ENCODE assay signal across 10 mouse cellular contexts in the genomic region with DNA sequence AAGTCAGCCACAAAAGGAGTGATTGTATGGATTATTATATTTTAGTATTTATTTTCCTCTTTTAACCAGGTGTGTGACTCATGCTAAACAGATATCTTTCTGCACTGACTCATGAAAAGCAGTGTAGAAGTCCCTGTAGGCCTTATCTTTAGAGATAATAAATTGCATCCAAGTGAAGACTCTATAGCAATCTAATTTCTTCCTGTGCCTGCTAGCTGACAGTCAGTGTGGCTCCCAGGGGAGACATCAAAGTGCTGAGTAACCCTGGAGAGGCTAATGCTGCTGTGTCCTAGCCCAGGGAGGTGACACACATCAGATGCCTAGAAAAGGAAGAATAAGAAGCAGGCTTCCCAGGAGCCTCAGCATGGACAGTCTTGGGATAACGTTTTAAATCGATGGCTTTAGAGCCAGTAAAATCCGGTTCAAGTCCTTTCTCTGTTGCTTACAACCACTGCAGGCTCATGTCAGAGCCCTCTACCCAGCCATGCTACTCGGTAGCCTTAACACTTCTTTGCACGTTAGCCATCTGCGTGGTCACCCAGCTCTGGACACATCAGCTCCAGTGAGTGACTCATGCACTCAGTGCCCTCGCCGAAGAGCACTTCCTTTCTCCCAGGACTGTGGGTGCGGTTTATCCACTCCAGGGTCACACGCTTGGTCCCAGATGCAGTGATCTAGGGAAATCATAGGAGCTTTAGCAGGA. TPM values are rescaled to one million over a fixed set of nuclear protein-coding genes. Genes with fewer than 3 reads are reported as not detected.
A peak's percentile ranks its signal among the peaks of the same experiment; 100 is the strongest.
DNase-seq lines count a peak whose midpoint lies in the region; ATAC-seq and TF ChIP-seq lines count a peak whose summit lies in the region.
"Had no signal": no experiment of that assay in that cellular context is flagged by ENCODE, and none has a peak within 500 bp of the region (broad histone marks: within the 10 kb centered on the region; RNA-seq: fewer than 3 reads in every experiment).

No protein-coding gene starts in this region.

- H3K4me3 ChIP-seq in hindbrain, embryonic 12.5 days: no peak overlapping the region
- no peak overlapping the region for H3K4me3 ChIP-seq in hindbrain, embryonic 16.5 days (ENCODE audit: low read length)
- H3K4me3 ChIP-seq in intestine, postnatal 0 days (ENCODE audit: low read depth, low read length): no peak overlapping the region
- H3K4me3 ChIP-seq in neural tube, embryonic 13.5 days: no peak overlapping the region
- H3K4me3 ChIP-seq: lung, embryonic 15.5 days had no signal

- no peaks in the 10 kb centered on the region for H3K27me3 ChIP-seq in hindbrain, embryonic 12.5 days
- H3K27me3 ChIP-seq in hindbrain, embryonic 16.5 days (replicated peaks; ENCODE audit: control insufficient read depth, insufficient read depth, low read length): no peaks in the 10 kb centered on the region
- H3K27me3 ChIP-seq in intestine, postnatal 0 days (replicated peaks; ENCODE audit: control insufficient read depth, insufficient read depth, low read length): no peaks in the 10 kb centered on the region
- no peaks in the 10 kb centered on the region for H3K27me3 ChIP-seq in neural tube, embryonic 13.5 days
- H3K27me3 ChIP-seq: lung, embryonic 15.5 days had no signal

- WGBS in hindbrain, embryonic 12.5 days: 77% methylated on average over 10 of the region's 10 CpGs
- WGBS in hindbrain, embryonic 16.5 days: 75% methylated on average over 10 of the region's 10 CpGs
- WGBS in intestine, postnatal 0 days: 33% methylated on average over 10 of the region's 10 CpGs
- WGBS in neural tube, embryonic 13.5 days: 76% methylated on average over 10 of the region's 10 CpGs

- no peaks in the 10 kb centered on the region for H3K9me3 ChIP-seq in hindbrain, embryonic 12.5 days (replicated peaks)
- no peaks in the 10 kb centered on the region for H3K9me3 ChIP-seq in hindbrain, embryonic 16.5 days (ENCODE audit: control insufficient read depth, low read length)
- no peaks in the 10 kb centered on the region for H3K9me3 ChIP-seq in intestine, postnatal 0 days (ENCODE audit: control insufficient read depth)
- no peaks in the 10 kb centered on the region for H3K9me3 ChIP-seq in neural tube, embryonic 13.5 days
- H3K9me3 ChIP-seq: lung, embryonic 15.5 days had no signal

- no peak overlapping the region for H3K9ac ChIP-seq in hindbrain, embryonic 12.5 days
- no peak overlapping the region for H3K9ac ChIP-seq in hindbrain, embryonic 16.5 days (ENCODE audit: low read depth, low read length)
- no peak overlapping the region for H3K9ac ChIP-seq in intestine, postnatal 0 days (ENCODE audit: low read depth, low read length)
- no peak overlapping the region for H3K9ac ChIP-seq in neural tube, embryonic 13.5 days
- H3K9ac ChIP-seq: lung, embryonic 15.5 days had no signal

- 0 out of 2 replicates have a peak, but pooled peaks cover 2% of the 10 kb centered on the region for H3K4me1 ChIP-seq in hindbrain, embryonic 12.5 days
- H3K4me1 ChIP-seq in hindbrain, embryonic 16.5 days (ENCODE audit: control insufficient read depth, insufficient read depth, low read depth, low read length): no peaks in the 10 kb centered on the region
- H3K4me1 ChIP-seq in intestine, postnatal 0 days (replicated peaks; ENCODE audit: control insufficient read depth, insufficient read depth, low read length): peaks cover 18% of the 10 kb centered on the region; the same call in 1 of the 2 replicates
- H3K4me1 ChIP-seq in neural tube, embryonic 13.5 days (replicated peaks): peaks cover 19% of the 10 kb centered on the region; the same call in 1 of the 2 replicates

- ATAC-seq in hindbrain, embryonic 12.5 days (ENCODE audit: low FRiP score): peak; percentile 43; the same call in 1 of the 2 replicates
- no peak for ATAC-seq in hindbrain, embryonic 16.5 days
- ATAC-seq in intestine, postnatal 0 days: peak; percentile 53
- ATAC-seq in neural tube, embryonic 13.5 days (ENCODE audit: low read depth): peak; percentile 61

- no peak for TF ChIP-seq CTCF in intestine, postnatal 0 days (IDR thresholded peaks at IDR 0.05; ENCODE audit: low read depth)

- peak; percentile 69 for DNase-seq in adrenal gland, adult 2 months
- no peak for DNase-seq in thymus, postnatal 25 days
- DNase-seq in kidney, postnatal 36 days: no peak
- no peak for DNase-seq in layer of hippocampus, adult 9-11 months
- DNase-seq: right cerebral cortex, postnatal 25 days had no signal

- H3K27ac ChIP-seq in hindbrain, embryonic 12.5 days: no peak overlapping the region
- no peak overlapping the region for H3K27ac ChIP-seq in hindbrain, embryonic 16.5 days (ENCODE audit: low read depth, low read length)
- H3K27ac ChIP-seq in intestine, postnatal 0 days (ENCODE audit: low read depth, low read length): no peak overlapping the region
- no peak overlapping the region for H3K27ac ChIP-seq in neural tube, embryonic 13.5 days (replicated peaks)
- H3K27ac ChIP-seq: lung, embryonic 15.5 days had no signal

- no peaks in the 10 kb centered on the region for H3K36me3 ChIP-seq in hindbrain, embryonic 12.5 days
- H3K36me3 ChIP-seq in hindbrain, embryonic 16.5 days (ENCODE audit: control insufficient read depth, insufficient read depth, low read length): no peaks in the 10 kb centered on the region
- H3K36me3 ChIP-seq in intestine, postnatal 0 days (ENCODE audit: control insufficient read depth, insufficient read depth): no peaks in the 10 kb centered on the region
- no peaks in the 10 kb centered on the region for H3K36me3 ChIP-seq in neural tube, embryonic 13.5 days
- H3K36me3 ChIP-seq: lung, embryonic 15.5 days had no signal

- H3K4me2 ChIP-seq in hindbrain, embryonic 12.5 days (replicated peaks): no peak overlapping the region
- no peak overlapping the region for H3K4me2 ChIP-seq in hindbrain, embryonic 16.5 days (ENCODE audit: low read length)
- H3K4me2 ChIP-seq in intestine, postnatal 0 days (replicated peaks; ENCODE audit: low read depth): no peak overlapping the region
- H3K4me2 ChIP-seq in neural tube, embryonic 13.5 days: no peak overlapping the region
- H3K4me2 ChIP-seq: lung, embryonic 15.5 days had no signal

RNA-seq across cellular contexts. Expression of gene Nup160, which starts 35.9 kb away (rescaled TPM):
- 40.5 and 43.0 TPM in 2 replicates for polyA plus RNA-seq in hindbrain, embryonic 12.5 days (2016; fragmentation: Nextera tagmentation; extraction: Ambion mirVana)
- 19.8 and 23.0 TPM in 2 replicates for polyA plus RNA-seq in hindbrain, embryonic 16.5 days (2015; fragmentation: Nextera tagmentation; extraction: Ambion mirVana)
- total RNA-seq in adrenal gland, adult 2 months (2021): 10 to 100 TPM; 18.8 to 19.7 TPM
- 1.3 and 2.1 TPM in 2 replicates for polyA plus RNA-seq in adrenal gland, adult 2 months (2012; rRNA removed)
- polyA plus RNA-seq in intestine, postnatal 0 days (2015; fragmentation: Nextera tagmentation; extraction: Ambion mirVana): 8.9 and 9.7 TPM in 2 replicates
- 26.2 and 33.9 TPM in 2 replicates for polyA plus RNA-seq in neural tube, embryonic 13.5 days (2015; fragmentation: Nextera tagmentation; extraction: Ambion mirVana)
